Mouse (Mus musculus) hindbrain, embryonic 15.5 days (tissue): ENCODE measurements at regions not wholly inside any gene's neighbourhood (a gene's known extent, or its start where the extent isn't known, plus 50 kb on each side); places are given as distances from the start of the nearest gene placed in this dataset.

Source experiments
- ATAC-seq: fragments of 200-750 bp; cut with Nextera tagmentation; 2 replicates; pipeline ENCODE4 v1.8.0; 2017; ENCODE audit warnings: low read depth, moderate number of reproducible peaks, moderate TSS enrichment; ENCODE audit not compliant: low FRiP score
- H3K27ac ChIP-seq: fragments of 300-500 bp; sonication (generic); replicated peaks from 2 replicates; pipeline ENCODE4 v1.5.1; 2015; ENCODE audit warnings: mild to moderate bottlenecking, inconsistent platforms
- H3K27me3 ChIP-seq: fragments of 300-500 bp; sonication (generic); 2 replicates; pipeline ENCODE4 v1.6.1; 2015; ENCODE audit warnings: control low read depth, inconsistent platforms
- H3K36me3 ChIP-seq: fragments of 300-500 bp; sonication (generic); 2 replicates; pipeline ENCODE4 v1.6.1; 2015; ENCODE audit warnings: control low read depth, inconsistent platforms
- H3K4me1 ChIP-seq: fragments of 300-500 bp; sonication (generic); replicated peaks from 2 replicates; pipeline ENCODE4 v1.6.1; 2015; ENCODE audit warnings: control low read depth, inconsistent platforms
- H3K4me2 ChIP-seq: fragments of 300-500 bp; sonication (generic); 2 replicates; pipeline ENCODE4 v1.6.1; 2015; ENCODE audit warnings: moderate library complexity, mild to moderate bottlenecking, inconsistent platforms
- H3K4me3 ChIP-seq: fragments of 300-500 bp; sonication (generic); 2 replicates; pipeline ENCODE4 v1.5.1; 2015; ENCODE audit warnings: mild to moderate bottlenecking, inconsistent platforms
- H3K9ac ChIP-seq: fragments of 300-500 bp; sonication (generic); 2 replicates; pipeline ENCODE4 v1.6.1; 2015; ENCODE audit warnings: inconsistent platforms
- H3K9me3 ChIP-seq: fragments of 300-500 bp; sonication (generic); 2 replicates; pipeline ENCODE4 v1.6.1; 2016; ENCODE audit warnings: control low read depth, inconsistent platforms
- WGBS: fragments of 180-500 bp; shearing (Covaris S2); methylation state at CpG from one replicate; pipeline ENCODE4 v1.1.7; 2015; 5-methylcytosine and 5-hydroxymethylcytosine counted together

- no peaks in the 10 kb centered on the region for H3K27me3 ChIP-seq
- H3K36me3 ChIP-seq = no peaks in the 10 kb centered on the region
- H3K4me1 ChIP-seq = no peaks in the 10 kb centered on the region
- WGBS = 75% methylated on average over 6 of the region's 6 CpGs
- no peak overlapping the region for H3K4me3 ChIP-seq
- ATAC-seq = no peak
- no peak overlapping the region for H3K27ac ChIP-seq
- no peak overlapping the region for H3K4me2 ChIP-seq
- no peak overlapping the region for H3K9ac ChIP-seq
- no peaks in the 10 kb centered on the region for H3K9me3 ChIP-seq
These were observed 56.8 kb upstream of the Egln3 start for GRCm38 (mm10) chr12:54260502-54260901.

DNA sequence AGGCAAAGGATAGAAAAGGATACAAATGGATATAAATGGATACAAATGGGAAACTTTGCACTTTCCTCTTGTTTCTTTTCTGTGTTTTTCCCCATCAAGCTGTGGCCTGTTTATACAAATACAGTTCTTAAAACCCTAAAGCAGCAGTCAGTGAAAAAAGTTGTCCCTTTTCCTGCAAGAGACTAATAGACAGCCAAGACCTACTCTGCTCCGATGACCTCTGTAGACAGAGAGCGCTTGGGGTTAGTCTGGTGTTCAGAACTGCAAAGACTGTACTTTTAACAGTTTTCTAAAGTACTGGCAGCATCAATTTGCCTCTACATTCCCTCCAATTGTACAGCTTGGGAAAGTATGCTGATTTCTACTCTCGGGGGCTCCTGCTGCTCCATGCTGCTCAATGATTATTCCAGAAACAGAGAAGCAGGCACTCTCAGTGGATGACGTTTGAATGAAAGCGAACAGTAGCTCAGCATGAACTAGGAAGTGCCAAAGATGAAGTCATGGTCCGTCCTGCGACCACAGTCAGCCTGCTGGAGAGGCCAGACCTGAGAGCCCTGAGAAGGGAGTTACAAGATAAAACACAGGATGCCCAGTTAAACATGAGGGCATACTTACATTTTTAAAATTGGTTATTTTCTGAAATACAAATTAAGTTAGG is 54.2 kb upstream of the Egln3 start:
- Histone ChIP-seq H3K9me3 (no peaks in the 10 kb centered on the region), H3K4me2 (no peak overlapping the region), H3K36me3 (no peaks in the 10 kb centered on the region), H3K27ac (no peak overlapping the region), H3K27me3 (no peaks in the 10 kb centered on the region), H3K4me3 (no peak overlapping the region), H3K4me1 (no peaks in the 10 kb centered on the region), H3K9ac (no peak overlapping the region)
- 41% methylated on average over 7 of the region's 7 CpGs for WGBS
- no peak for ATAC-seq

DNA sequence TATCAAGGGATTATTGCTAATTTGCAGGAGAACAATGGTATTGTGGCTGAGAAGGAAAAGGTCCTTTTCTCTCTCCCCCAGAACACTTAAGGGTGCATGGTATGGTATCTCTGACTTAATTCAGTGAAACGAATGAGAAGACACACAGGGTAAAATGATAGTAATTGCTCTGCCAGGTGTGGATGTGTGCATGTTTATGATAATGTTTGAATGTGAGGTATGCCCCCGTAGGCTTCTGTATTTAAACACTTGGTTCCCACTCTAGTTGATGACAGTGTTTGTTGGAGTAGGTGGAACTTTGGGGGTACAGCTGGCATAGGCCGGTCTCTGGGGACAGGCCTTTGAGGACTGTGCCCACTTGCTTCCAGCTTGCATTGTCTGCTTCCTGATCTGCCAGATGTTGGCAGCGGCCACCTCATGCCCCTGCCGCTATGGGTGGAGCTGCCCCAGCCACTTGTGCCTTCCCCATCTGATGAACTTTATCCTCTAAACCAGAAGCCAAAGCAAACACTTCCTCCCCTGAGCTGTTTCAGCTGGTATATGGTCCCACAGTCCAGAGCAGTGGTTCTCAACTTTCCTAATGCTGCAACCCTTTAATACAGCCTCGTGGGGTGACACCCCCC is 53.0 kb upstream of the Egln3 start:
- Histone ChIP-seq H3K27me3 (no peaks in the 10 kb centered on the region), H3K36me3 (no peaks in the 10 kb centered on the region), H3K27ac (no peak overlapping the region), H3K9ac (no peak overlapping the region), H3K9me3 (no peaks in the 10 kb centered on the region), H3K4me2 (no peak overlapping the region), H3K4me1 (no peaks in the 10 kb centered on the region), H3K4me3 (no peak overlapping the region)
- 70% methylated on average over 6 of the region's 6 CpGs for WGBS
- no peak for ATAC-seq
